Mouse (Mus musculus): ENCODE data around the gene Rarres2. TPM values are rescaled to one million over a fixed set of nuclear protein-coding genes. Genes with fewer than 3 reads are reported as not detected.

Rarres2 gene
- polyA plus RNA-seq, 1 experiment: 45.5 TPM

DNA sequence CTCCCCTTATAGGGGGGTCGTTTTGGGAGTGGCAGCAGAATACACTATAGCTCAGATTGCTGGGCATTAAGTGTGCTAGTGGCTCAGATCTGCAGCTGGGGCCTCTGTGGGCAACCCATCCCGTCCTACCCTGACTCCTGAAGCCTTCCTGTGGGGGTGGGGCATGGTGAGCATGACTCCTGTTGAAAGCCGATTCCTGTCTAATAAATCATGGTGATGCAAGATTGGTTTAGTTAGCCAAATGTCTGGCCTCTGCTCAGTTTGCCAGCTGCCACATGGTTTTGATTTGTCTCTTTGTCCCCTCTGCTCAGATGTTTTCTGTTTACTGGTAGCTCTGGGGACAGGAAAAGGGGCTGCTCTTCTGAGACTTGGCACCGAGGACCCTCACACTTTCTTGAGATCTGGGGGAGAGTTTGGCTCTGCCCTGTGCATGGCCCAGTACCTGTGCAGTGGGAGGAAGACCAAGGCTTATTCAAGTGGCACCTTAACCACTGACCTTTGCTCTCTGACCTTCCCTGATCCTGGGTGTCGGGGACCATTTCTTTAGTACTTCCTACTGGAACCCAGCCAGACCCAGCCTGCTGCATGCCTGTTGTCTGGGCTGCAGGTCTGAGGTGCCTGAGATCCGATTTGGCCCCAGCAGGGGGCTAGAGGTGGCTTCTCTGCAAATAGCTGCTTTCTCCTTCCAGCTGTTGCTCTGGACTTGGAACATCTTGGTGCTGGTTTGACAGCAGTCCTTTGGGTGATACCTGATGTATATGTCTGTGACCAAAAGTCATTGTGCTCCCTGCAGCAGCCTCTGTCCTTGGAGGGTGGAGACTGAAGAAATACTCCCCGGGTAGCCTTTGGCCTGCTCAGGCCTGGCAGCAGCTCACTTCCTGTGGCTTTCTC, 30.8 kb downstream of the Rarres2 start:
- Histone ChIP-seq H3K27ac (ENCODE audit: insufficient read depth, low read length) (no peak overlapping the region), H3K36me3 (ENCODE audit: control insufficient read depth, insufficient read depth, low read length) (no peaks in the 10 kb centered on the region), H3K4me3 (ENCODE audit: extremely low read depth, insufficient read depth, insufficient read length) (no peak overlapping the region), H3K27me3 (ENCODE audit: control insufficient read depth, insufficient read depth, low read length) (no peaks in the 10 kb centered on the region), H3K4me1 (ENCODE audit: control insufficient read depth, insufficient read depth, insufficient read length) (no peaks in the 10 kb centered on the region)
- WGBS: 33% methylated on average over 7 of the region's 7 CpGs
- no peak for TF ChIP-seq CTCF (IDR thresholded peaks at IDR 0.05; ENCODE audit: extremely low read depth, insufficient read depth, insufficient read length, insufficient replicate concordance)
- no peak for TF ChIP-seq POLR2A (IDR thresholded peaks at IDR 0.05; ENCODE audit: low read depth, low read length)
- no peak for DNase-seq (ENCODE audit: low read depth in 1 of 2, low spot score in 2 of 2)

GRCm38 (mm10) chr6:48540721-48541120, 31.9 kb downstream of the Rarres2 start:
- WGBS: 84% methylated on average over 3 of the region's 3 CpGs

DNA sequence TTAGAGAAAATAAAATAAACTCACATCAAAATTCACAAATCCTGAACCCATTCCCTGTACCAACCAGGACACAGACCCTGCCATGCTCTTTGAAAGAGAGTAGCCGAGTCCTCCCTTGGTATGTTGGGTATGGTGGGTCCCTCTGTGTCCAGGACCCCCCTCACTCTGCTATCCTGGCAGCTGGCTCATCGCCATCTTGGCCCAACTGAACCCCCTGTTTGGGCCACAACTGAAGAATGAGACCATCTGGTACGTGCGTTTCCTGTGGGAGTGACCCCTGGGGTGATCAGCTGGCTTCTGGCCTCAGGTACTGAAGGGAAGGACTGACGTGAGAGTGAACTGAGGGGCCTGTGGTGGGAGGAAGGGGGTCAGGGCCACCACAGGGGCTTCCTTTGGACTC, 32.7 kb downstream of the Rarres2 start:
- WGBS: 64% methylated on average over 5 of the region's 5 CpGs
- DNase-seq (ENCODE audit: low read depth in 1 of 2, low spot score in 2 of 2): no peak

More at GRCm38 (mm10) chr6:48540721-48541120, 31.9 kb downstream of the Rarres2 start:
- Histone ChIP-seq H3K4me3 (ENCODE audit: extremely low read depth, insufficient read depth, insufficient read length) (no peak overlapping the region), H3K27me3 (ENCODE audit: control insufficient read depth, insufficient read depth, low read length) (no peaks in the 10 kb centered on the region), H3K4me1 (ENCODE audit: control insufficient read depth, insufficient read depth, insufficient read length) (no peaks in the 10 kb centered on the region), H3K36me3 (ENCODE audit: control insufficient read depth, insufficient read depth, low read length) (no peaks in the 10 kb centered on the region), H3K27ac (ENCODE audit: insufficient read depth, low read length) (no peak overlapping the region)
- DNase-seq (ENCODE audit: low read depth in 1 of 2, low spot score in 2 of 2): no peak
- TF ChIP-seq POLR2A (IDR thresholded peaks at IDR 0.05; ENCODE audit: low read depth, low read length) (no peak), CTCF (IDR thresholded peaks at IDR 0.05; ENCODE audit: extremely low read depth, insufficient read depth, insufficient read length, insufficient replicate concordance) (no peak)

DNA sequence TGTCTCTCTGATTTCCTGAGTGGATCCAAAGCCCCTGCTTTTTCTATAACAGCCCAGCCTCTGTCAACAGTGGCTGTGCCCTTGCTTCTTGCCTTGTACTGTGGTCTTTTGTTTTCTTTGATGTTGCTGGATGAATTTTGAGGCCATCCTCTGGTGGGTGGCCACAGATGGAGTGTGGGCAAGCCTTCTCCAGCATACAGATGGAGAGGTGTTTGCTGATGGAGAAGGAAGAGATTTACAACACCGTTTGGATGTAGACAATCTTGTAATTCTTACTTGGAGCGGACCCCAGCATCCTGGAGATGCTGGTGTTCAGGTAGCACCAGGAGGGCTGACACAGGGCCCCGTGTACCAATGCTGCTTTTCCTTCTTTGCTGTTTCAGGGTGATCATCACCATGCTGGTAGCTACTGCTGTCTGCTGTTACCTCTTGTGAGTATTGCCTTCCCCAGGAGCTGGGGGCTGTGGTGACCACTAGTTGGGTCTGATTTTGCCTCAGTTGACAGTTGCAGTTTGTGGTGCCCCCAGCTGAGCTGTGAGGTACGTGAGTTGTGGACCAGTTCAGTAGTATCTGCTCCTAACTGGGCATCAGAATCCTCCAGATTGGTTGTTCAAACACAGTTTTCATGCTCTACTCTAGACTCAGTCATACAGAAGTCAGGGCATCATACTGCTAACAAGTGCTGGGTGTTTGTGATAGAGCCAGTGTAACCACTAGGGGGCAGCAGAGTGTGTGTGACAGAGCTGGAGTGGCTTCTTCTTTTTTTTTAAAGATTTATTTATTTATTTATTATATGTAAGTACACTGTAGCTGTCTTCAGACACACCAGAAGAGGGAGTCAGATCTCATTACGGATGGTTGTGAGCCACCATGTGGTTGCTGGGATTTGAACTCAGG, 33.5 kb downstream of the Rarres2 start:
- DNase-seq (ENCODE audit: low read depth in 1 of 2, low spot score in 2 of 2): peak; percentile 60 to 63
- Histone ChIP-seq H3K27ac (ENCODE audit: insufficient read depth, low read length) (no peak overlapping the region), H3K4me1 (ENCODE audit: control insufficient read depth, insufficient read depth, insufficient read length) (no peaks in the 10 kb centered on the region), H3K4me3 (ENCODE audit: extremely low read depth, insufficient read depth, insufficient read length) (no peak overlapping the region), H3K36me3 (ENCODE audit: control insufficient read depth, insufficient read depth, low read length) (no peaks in the 10 kb centered on the region), H3K27me3 (ENCODE audit: control insufficient read depth, insufficient read depth, low read length) (no peaks in the 10 kb centered on the region)
- TF ChIP-seq CTCF (IDR thresholded peaks at IDR 0.05; ENCODE audit: extremely low read depth, insufficient read depth, insufficient read length, insufficient replicate concordance) (peak; percentile 58; the same call in 1 of the 2 replicates), POLR2A (IDR thresholded peaks at IDR 0.05; ENCODE audit: low read depth, low read length) (no peak)
- whole genome bisulfite sequencing: 67% methylated on average over 5 of the region's 5 CpGs

More for the DNA sequence above, 32.7 kb downstream of the Rarres2 start:
- TF ChIP-seq CTCF (IDR thresholded peaks at IDR 0.05; ENCODE audit: extremely low read depth, insufficient read depth, insufficient read length, insufficient replicate concordance) (no peak), POLR2A (IDR thresholded peaks at IDR 0.05; ENCODE audit: low read depth, low read length) (no peak)
- Histone ChIP-seq H3K27me3 (ENCODE audit: control insufficient read depth, insufficient read depth, low read length) (no peaks in the 10 kb centered on the region), H3K27ac (ENCODE audit: insufficient read depth, low read length) (no peak overlapping the region), H3K36me3 (ENCODE audit: control insufficient read depth, insufficient read depth, low read length) (no peaks in the 10 kb centered on the region), H3K4me3 (ENCODE audit: extremely low read depth, insufficient read depth, insufficient read length) (no peak overlapping the region), H3K4me1 (ENCODE audit: control insufficient read depth, insufficient read depth, insufficient read length) (no peaks in the 10 kb centered on the region)

- Histone ChIP-seq H3K27ac (ENCODE audit: insufficient read depth, low read length) (no peak within 1 kb of the TSS), H3K4me3 (ENCODE audit: extremely low read depth, insufficient read depth, insufficient read length) (no peak within 1 kb of the TSS), H3K27me3 (ENCODE audit: control insufficient read depth, insufficient read depth, low read length) (no peaks in the 10 kb centered on the region), H3K4me1 (ENCODE audit: control insufficient read depth, insufficient read depth, insufficient read length) (no peaks in the 10 kb centered on the region), H3K36me3 (ENCODE audit: control insufficient read depth, insufficient read depth, low read length) (no peaks in the 10 kb centered on the region)
- WGBS: 61% methylated on average over 38 of the region's 38 CpGs
- DNase-seq (ENCODE audit: low read depth in 1 of 2, low spot score in 2 of 2): no peak
- no peak for TF ChIP-seq CTCF (IDR thresholded peaks at IDR 0.05; ENCODE audit: extremely low read depth, insufficient read depth, insufficient read length, insufficient replicate concordance)
Observed at GRCm38 (mm10) chr6:48537105-48537954, 35.3 kb downstream of the Rarres2 start, which contains the start of gene Atp6v0e2. TSS of gene Atp6v0e2 (plus strand) at chr6:48537615.

GRCm38 (mm10) chr6:48536091-48536490, 36.5 kb downstream of the Rarres2 start:
- TF ChIP-seq POLR2A (IDR thresholded peaks at IDR 0.05; ENCODE audit: low read depth, low read length): no peak
- H3K27me3 ChIP-seq (ENCODE audit: control insufficient read depth, insufficient read depth, low read length): no peaks in the 10 kb centered on the region
- 32% methylated on average over 4 of the region's 4 CpGs for WGBS
- H3K4me3 ChIP-seq (ENCODE audit: extremely low read depth, insufficient read depth, insufficient read length): no peak overlapping the region
- H3K36me3 ChIP-seq (ENCODE audit: control insufficient read depth, insufficient read depth, low read length): no peaks in the 10 kb centered on the region
- no peaks in the 10 kb centered on the region for H3K4me1 ChIP-seq (ENCODE audit: control insufficient read depth, insufficient read depth, insufficient read length)
- no peak overlapping the region for H3K27ac ChIP-seq (ENCODE audit: insufficient read depth, low read length)
- no peak for DNase-seq (ENCODE audit: low read depth in 1 of 2, low spot score in 2 of 2)
